Mouse (Mus musculus) heart, adult 11 months (tissue): ENCODE results near the gene Otub1.

ENCODE experiments used
- DNase-seq: peaks from one replicate; pipeline ENCODE4 v3.0.0; 2022

Otub1 gene

DNA sequence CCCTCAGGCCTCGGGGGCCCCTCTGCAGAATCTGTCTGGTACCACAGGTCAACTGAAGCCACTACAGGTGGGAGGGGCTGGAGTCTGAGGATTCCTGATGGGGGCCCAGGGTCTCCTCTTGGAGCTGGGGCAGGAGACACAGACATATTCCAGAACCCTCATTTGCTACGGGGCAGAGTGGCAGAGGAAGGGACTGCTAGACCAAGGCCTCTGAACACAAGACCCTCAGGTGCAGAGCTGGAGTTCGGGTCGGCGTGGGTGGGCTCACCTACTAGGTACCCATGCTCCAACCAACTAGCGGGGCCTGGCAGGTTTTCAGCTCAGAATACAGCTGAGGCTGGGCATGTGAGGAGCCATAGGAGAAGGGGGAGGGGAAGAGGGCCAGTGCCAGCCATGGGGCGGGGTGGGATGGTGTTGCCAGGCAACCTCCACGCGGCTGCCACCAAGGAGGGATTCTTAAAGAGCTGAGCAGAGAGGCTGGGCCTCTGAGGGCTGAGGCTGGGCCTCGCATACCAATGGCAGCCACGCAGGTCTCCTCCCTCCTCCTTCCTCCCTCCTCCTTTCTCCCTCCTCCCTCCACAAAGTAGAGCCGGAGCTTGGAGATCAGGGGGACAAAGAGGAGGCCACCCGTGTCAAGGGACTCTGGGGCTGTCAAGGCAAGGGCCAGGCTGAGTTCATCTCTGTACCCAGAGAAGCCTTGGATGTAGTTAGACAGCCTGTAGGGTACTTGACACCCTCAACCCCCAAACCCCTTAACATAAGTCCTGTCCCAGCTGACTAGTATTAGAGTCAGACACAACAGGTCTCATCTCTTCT lies 33.9 kb downstream of the Otub1 start:
- no peak for DNase-seq

DNA sequence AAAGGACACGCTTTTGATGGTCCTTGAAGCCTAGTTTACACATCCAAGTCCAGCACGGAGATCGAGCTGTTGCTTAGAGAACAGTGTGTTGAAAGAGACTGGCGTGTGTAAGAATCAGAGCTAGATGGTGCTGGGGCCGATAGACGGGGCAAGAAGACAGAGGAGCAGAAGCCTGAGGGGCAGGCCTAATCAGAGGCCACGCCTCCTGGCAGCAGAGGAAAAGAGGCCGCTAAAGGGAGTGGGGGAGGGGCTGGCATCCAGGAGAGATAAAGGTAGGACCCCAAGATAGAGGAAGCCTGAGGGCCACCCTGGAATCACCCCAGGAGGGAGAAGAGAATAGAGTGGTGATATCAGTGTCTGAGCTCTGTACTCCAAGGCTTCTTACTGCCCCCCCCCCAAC lies 34.7 kb downstream of the Otub1 start:
- no peak for DNase-seq

DNA sequence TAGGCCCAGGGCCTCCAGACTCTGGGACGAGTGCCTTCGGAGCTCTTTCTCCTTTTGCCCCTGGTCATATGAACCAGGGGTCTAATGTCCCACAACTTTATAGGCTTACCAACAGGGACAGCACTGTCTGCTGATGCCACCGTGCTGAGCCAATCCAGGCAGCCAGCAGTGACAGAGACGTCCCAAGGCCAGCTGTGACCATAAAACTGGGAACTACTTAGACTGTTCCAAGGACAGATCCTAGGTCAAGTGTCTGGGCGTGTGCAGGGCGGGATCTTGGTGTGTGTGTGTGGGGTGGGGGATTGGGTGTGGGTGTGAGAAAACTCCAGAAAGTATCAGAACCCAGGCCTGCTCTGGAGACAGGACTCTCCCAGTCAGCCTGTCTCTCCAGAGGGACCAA lies 35.2 kb downstream of the Otub1 start:
- no peak for DNase-seq

DNA sequence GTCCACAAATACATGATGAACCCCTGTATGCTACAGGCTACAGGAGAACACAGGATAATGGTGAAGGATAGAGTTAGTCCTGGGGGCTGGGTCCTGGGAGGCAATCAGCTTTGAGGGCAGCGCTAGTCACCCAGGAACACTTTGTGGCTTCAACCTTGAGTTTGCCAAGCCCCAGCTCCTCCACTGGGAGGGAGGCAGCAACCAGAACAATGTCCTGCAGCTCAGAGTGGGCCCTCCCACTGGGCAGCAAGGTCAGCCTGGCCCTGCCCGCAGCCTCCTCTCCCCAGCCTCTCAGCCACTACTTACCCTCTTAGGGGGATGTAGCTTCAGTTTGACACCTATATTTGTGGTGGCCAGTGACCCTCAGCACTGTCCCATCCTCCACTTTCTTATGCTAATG lies 37.7 kb downstream of the Otub1 start:
- DNase-seq = no peak

DNA sequence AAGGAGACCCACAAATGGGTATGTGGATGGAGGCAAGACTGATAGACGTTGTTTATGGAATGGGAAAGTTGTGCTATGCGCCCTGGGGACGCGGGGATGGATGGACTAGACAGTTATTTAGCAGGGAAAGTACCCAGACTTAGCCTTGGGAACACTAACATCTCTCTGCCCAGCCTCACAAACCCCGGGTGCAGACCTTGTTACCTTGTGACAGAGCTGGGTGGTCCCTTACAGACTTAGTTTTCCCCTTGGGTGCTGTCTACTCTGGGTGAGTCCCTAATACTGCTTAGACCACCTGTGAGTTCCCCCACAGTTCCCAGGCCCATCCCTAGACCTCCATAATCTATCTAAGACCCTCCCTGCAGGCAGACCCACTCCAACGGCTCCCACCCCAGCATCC lies 39.3 kb downstream of the Otub1 start:
- DNase-seq = no peak

DNA sequence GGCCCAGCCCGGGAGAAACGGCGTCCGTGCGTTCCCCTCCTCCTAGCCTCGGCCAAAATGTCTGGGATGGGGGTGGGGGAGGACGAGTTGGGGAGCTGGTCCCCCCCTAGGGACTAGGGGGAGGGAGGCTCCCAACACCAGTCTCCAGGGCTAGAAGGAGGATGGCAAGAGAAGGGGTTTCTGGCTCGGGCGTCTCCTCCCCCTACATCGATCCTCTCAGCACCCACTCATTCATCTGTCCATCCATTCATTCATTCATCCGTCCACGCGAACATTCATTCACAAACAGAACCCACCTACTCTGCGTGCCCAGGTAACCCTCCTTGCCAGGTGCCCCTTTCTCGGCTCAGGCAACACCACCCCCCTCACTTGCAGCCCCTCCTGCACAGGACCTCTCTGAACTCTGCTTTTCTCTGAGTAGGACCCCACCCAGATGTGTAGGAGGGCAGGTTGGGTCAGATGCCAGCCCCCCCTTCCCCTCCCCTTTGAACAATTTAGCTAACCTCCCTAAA lies 39.9 kb downstream of the Otub1 start:
- DNase-seq = peak; percentile 85

DNA sequence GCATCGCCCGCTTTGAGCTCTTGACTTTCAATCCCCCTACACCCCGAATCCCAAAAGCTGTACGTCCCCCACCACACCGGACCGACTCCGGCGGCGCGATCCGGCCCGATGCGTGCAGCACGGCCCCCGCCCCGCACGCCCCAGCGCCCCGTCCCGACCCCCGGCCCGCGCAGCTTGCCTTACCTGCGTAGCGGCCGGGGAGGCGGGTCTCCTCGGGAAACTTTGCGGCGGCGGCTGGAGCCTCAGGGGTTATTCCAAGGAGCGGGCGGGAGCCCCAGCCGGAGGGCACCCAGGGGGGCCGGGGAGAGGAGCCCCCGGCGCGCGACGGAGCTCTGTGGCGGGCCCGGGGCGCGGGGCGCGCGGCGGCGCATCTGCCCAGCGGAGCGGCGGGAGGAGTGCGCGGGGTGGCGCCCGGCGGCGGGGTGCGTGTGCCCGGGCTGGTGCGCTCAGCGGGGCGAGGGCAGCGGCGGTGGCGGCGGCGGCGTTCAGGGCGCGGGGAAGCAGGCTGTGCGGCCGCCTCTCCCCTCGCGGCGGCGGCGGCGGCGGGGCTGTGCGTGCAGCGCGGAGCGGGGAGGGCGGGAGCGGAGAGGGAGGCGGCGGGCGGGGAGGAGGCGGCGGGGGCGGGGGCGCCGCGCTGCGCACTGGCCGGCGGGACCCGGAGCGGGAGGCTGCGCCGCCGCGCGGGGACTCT lies 40.5 kb downstream of the Otub1 start:
- DNase-seq = no peak

DNA sequence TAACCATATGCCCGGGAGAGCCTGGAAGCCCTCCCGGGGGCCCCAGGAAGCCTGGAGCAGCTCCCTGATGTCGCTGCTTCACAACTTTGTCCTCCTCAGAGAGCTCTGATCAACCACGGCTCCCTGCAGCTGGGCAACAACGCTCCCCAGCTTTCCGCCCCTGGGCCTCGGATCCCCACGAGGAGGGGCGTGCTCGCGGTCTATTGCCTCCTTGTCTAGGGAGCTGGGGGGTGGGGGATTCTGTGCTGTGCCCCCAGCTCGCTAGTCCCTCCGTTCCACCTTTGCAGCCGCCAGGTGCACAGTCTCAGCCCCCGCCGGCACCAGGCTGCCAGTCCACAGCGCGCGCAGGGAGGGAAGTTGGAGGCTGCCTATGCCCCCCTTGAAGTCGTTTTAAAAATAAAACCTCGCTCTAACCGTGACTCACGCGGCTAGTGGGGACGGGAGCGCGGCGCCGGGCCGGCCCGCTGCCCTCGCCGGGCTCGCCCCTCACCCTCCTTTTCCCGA lies 41.2 kb downstream of the Otub1 start:
- no peak for DNase-seq

DNA sequence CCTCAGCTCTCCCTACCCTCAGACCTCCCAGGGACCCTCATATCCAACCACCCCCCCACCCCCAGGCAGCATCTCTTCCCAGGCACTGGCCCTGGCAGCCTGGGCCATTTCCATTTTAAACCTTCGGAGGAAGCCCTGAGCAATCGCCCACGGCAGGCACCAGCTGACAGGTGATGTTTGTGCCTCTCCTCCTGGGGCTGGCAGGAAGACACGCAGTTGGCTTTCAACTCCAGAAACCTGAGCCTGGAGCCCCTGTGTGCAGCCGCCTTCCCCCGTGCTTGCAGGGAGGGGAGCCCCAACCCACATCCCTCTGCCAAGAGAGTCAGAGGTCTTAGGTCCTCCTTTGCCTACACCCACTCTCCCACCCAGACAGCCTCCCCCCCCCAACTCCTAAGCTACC lies 41.9 kb downstream of the Otub1 start:
- no peak for DNase-seq

DNA sequence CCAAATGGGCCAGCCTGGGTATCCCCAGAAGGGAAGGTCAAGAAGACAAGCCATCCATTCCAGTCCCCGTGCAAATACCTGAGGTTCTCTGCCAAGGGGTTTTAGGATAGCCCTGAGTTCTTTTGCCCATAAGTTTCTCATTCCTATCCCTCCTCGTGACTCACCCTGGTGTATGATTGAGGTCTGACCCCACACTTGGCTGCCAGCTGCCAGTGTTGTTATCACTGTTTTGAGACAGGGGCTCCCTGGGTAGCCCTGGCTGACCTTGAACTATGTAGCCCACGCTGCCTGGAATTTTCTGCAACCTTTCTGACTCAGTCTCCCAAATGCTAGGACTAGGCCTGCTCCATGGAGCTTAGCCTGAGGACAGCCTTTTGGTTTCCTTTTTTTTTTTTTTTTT lies 45.1 kb downstream of the Otub1 start:
- no peak for DNase-seq

DNA sequence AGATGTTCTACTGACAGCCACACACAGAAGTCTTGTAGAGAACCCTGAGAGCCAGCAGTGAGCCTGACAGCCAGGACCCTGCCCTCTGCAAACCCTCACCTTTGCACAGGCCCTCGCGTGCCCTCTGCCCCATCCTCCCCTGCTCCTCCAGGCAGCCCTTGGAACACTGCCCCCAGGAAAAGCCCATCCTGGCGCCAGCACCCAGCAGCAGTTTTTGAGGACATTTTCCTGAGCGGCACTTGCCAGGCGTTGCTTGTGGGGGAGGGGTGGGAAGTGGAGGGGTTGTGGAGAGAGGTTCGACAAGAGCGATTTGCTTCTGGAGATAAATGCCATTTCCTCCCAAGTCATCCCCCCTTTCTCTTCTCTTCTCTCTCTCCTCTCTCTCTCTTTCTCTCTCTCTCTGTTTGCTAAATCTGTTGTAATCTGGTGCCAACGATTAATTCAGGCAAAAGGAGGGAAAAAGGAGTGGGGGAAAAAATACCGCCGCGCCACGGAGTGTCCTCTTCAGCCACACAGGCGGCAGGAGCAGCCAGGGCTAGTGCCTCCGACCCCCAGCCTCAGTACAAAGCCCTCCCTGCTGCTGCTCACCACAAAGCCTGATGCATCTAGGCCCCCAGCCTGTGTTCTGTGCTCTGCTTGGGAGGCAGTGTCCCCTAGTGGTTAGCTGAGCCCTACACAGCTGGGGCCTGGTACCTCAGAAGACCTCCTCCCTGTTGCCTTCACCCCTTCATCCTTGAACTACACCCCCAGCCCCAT lies 45.8 kb downstream of the Otub1 start:
- DNase-seq = no peak

DNA sequence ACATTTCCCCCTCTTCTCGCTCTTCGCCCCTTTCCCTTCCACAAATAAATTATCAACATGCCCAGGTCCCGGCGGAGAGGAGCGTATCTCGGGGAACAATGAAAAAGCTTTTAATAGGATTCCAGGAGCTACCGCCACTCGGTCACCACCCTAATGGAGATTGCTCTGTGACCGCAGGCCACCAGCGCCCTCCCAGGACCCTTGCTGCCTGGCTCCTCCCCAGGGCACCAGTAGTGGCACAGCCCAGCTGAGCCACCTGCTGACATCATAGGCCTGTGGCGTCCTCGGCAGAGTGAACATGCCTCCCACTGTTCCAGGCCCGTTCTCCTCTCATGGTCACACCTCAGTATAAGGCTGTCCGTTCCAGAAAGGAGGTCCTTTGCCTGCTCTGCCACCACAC lies 48.4 kb downstream of the Otub1 start:
- no peak for DNase-seq

DNA sequence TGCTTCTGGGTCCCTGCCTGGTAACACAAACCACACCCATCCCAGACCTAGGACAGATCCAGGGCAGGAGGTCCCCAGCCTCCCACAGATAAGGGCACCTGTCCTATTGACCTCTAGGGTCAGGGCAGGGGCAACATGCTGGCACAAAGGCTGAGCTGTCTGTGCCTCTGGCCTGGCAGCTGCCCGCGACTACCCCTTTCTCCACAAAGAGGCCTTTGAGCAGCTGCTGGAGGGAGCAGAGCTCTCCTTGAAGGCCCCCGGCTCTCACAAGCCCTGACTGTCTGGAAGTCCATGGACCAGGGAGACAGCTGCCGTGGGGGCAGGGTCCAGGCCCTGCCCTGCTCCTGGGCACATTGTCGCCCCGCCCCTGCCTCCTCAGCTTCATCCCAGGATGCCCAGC lies 50.9 kb downstream of the Otub1 start:
- DNase-seq = peak; percentile 88

DNA sequence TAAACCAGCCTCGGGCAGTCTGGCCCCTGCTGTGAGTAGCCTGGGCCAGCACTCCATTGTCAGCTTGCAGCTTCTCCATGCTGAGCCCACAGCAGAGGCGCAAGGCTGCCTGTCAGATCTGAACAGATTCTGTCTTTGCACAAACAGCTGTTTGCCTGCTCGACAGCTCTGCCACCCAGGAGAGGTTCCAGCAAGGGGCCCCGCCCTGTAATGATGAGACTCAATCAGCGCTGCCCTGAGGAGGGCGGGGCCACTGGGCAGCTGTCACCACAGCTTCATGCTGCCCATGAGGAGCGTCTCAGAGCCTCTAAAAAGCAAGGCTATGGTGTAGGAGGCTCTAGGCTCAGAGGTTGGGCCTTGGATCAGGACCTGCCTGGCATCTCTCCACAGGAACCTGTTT lies 52.9 kb downstream of the Otub1 start:
- DNase-seq = peak; percentile 91

DNA sequence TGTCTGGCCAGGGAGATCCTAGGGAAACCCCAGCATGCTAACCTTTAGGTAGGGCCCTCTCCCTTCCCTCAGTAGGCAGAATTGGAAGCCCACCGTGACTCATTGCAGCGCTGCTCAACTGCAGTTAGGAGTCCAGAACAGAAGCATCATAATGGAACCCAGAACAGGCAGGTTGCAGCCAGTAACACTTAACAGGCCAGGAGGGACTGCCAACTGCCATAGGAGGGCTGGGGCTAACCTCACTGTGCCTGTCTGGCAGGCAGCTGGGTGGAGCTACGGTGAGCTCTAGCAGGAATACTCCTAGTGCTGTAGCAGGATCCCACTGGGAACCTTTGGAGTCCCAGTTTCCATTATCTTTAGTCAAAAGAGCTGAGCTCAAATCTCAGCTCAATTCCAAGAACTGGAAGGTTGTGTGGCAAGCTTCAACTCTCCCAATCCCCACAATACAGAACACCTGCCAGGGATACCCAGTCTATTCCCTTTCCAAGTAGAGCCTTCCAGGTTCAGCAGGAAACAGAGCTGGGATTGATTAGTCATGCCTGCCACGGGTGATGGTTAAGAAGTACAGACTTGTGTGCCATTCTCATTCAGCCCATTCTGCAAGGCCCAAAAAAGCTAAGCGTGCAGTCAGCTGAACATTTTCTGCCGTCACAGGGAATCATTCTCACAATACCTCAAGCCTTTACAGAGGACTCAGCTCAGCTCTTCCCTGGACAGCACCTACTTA lies 54.0 kb downstream of the Otub1 start:
- DNase-seq = no peak

DNA sequence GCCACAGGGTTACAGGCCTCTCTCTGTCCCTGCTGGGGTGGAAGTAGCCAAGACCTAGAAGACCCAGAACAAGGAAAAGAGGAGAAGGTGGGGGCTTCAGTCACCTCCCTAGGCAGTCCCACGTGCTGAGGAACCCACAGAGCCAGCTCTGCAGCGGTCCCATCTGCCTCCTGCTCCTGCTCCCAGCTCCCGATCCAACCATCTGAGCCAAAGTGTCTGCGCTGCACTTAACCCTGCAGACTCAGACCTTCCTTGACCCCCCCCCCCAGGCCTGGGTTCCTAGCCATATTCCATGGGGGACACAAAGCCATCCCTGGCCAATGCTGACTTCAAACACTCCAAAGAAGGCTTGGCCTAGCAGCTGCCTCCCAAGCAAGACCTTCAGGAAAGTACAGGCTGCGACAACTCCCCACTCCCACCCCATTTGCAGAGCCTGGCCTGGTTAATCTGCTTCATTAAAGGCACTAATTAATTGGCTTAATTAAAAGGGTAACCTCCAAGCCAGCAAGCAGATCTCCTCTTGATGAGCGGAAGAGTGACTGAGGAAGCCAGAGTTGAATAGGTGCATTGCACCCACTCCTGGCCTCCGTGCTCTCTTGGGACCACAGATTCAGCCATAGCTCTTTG lies 54.7 kb downstream of the Otub1 start:
- no peak for DNase-seq

DNA sequence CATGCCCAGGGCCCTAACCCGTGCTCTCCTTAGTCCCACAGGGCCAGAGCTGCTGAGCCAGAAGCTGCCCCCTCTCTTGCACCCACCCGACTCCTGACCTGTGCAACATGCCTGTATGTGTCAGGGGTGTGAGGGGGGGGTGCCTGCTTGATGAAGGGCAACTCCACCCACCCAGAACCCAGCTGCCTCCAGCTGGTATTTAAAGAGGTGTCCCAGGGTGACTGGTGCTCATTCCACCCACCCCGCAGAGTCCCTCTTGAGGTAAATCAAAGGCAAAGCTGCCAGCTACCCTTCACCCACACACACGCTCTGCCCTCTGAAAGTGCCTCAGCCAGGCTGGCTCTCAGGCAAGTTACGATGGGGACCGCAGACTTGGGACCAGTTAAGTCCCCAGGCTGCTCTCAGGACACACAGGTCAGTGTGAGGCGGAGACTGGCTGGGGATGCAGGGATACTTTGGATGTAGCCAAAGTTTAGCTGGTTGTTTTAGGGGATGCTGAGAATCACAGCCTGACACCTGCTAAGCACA lies 56.9 kb downstream of the Otub1 start:
- peak; percentile 95 for DNase-seq

DNA sequence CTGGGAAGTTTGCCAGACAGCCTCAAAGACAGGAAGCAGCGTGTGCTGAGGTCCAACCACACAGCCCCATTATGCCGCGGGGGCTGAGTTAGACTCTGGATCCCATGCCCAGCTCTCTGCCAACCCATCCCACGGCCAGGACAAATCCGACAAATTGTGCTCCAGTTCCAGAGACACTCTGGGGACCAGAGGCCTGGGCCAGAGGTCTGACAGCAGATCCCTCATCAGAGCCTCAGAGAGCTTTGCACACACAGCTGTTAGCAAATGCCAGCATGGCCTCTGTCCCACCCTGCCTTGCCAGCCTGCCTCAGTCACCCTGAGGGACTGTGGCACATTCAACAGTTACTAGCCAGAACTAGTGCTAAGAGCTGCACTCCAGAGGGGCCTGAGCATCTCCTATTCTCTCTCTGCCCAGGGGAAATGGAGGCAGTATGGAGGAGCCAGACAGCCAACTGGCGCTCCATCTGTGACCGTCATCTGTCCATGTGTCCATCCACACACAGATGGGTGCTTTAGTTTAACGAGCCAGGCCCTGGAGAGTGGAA lies 57.5 kb downstream of the Otub1 start:
- DNase-seq = no peak
